Mouse (Mus musculus) forebrain, embryonic 14.5 days (tissue): Measurements from ENCODE around the gene Itpr2. TPM values are rescaled to one million over a fixed set of nuclear protein-coding genes. Genes with fewer than 3 reads are reported as not detected.

Experiments
- ATAC-seq: fragments of 200-750 bp; cut with Nextera tagmentation; 2 replicates; pipeline ENCODE4 v1.8.0; 2017; ENCODE audit warnings: mild to moderate bottlenecking, moderate library complexity
- DNase-seq: peaks from one replicate; pipeline ENCODE4 v3.0.0-alpha.2; 2015; ENCODE audit warnings: low spot score
- H3K27ac ChIP-seq: fragments of 300-500 bp; sonication (generic); 2 replicates; pipeline ENCODE4 v1.5.1; 2014; ENCODE audit warnings: low read depth, mild to moderate bottlenecking, control low read depth, low read length, moderate library complexity
- H3K27me3 ChIP-seq: fragments of 300-500 bp; sonication (generic); replicated peaks from 2 replicates; pipeline ENCODE4 v1.6.1; 2014; ENCODE audit warnings: low read length, control low read depth, mixed read lengths; ENCODE audit not compliant: control insufficient read depth, insufficient read depth
- H3K36me3 ChIP-seq: fragments of 300-500 bp; sonication (generic); 2 replicates; pipeline ENCODE4 v1.6.1; 2014; ENCODE audit warnings: low read length, control low read depth; ENCODE audit not compliant: control insufficient read depth, insufficient read depth
- H3K4me1 ChIP-seq: fragments of 300-500 bp; sonication (generic); 2 replicates; pipeline ENCODE4 v1.6.1; 2014; ENCODE audit warnings: antibody characterized with exemption, low read length, control low read depth; ENCODE audit not compliant: control insufficient read depth, insufficient read depth
- H3K4me2 ChIP-seq: fragments of 300-500 bp; sonication (generic); 2 replicates; pipeline ENCODE4 v1.6.1; 2014; ENCODE audit warnings: mild to moderate bottlenecking, control low read depth, low read length
- H3K4me3 ChIP-seq: fragments of 300-500 bp; sonication (generic); 2 replicates; pipeline ENCODE4 v1.5.1; 2014; ENCODE audit warnings: low read depth, low read length, control low read depth
- H3K9ac ChIP-seq: fragments of 300-500 bp; sonication (generic); 2 replicates; pipeline ENCODE4 v1.6.1; 2014; ENCODE audit warnings: mild to moderate bottlenecking, low read length, control low read depth, moderate library complexity
- H3K9me3 ChIP-seq: fragments of 300-500 bp; sonication (generic); replicated peaks from 2 replicates; pipeline ENCODE4 v1.6.1; 2016; ENCODE audit warnings: low read length, control low read depth, mixed read lengths; ENCODE audit not compliant: control insufficient read depth
- WGBS: fragments of 180-500 bp; shearing (Covaris S2); extraction: QIAGEN DNeasy Blood & Tissue Kit; methylation state at CpG from one replicate; pipeline ENCODE4 v1.1.7; 2014; 5-methylcytosine and 5-hydroxymethylcytosine counted together
- polyA plus RNA-seq: library from polyadenylated mRNA; unstranded; fragments of >200 nt; fragmentation: Nextera tagmentation; extraction: Ambion mirVana; gene quantifications from 2 replicates; pipeline ENCODE4 v1.2.1, GENCODE M21; 2014

Gene Itpr2
- polyA plus RNA-seq, 1 experiment from 2014 or later, result 2.4 TPM

DNA sequence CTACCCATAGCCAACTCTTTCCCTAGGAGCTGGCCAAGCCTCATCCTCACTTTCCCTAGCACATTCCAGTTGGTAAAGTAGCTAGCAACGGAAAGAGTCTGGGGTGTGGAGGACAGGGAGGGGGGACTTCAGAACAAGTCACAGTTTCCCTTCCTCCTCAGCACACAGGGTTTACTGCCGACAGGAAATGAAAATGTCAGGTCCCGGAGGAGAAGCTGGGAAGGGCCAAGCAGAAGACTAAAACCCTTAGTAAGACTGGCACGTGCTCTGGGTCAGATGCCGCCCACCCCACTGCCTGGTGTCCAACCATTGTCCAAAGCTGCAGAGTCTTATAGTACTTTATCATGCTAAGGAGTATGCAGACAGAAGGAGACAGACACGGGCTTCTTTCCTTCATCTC, 293.0 kb downstream of the Itpr2 start:
- H3K9me3 ChIP-seq, result no peaks in the 10 kb centered on the region
- H3K36me3 ChIP-seq, result no peaks in the 10 kb centered on the region
- no peak overlapping the region for H3K4me2 ChIP-seq
- H3K9ac ChIP-seq, result no peak overlapping the region
- H3K4me3 ChIP-seq, result no peak overlapping the region
- no peaks in the 10 kb centered on the region for H3K27me3 ChIP-seq
- 84% methylated on average over 6 of the region's 6 CpGs for WGBS
- DNase-seq, result no peak
- no peaks in the 10 kb centered on the region for H3K4me1 ChIP-seq
- no peak overlapping the region for H3K27ac ChIP-seq
- ATAC-seq, result no peak

DNA sequence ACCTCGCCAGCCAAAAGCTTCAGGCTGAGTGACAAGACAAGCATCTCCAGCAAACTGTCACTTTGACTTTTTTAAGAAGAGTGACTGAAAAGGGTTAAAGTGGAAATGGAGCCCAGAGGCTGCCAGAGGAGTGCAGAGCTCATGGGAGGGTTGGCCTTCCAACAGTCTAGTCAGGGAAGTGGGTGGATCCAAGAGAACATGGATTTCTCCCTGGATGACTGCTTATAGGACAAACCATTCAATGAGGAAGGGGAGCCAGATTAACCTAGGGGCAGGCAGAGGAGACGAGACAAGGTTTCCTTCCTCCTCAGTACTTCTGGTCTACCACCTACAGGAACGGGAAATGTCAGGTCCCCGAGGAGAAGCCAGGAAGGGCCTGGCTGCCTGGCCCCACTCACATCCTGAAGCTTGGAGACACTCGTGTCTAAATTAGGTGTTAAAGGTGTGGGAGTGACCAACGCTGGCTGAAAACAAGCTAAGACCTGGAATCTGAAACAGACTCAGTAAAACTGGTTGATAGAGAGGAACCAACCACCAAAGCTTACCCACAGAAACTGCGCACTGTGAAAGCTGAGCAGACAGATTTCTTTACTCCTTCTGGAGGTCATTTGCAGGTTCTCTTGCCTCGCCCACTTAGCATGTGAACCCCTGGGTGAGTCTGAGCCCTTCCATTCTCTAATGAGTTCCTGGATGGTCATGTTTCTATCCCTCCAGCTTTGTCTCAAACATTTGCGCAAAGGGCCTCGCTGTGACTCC, 294.6 kb downstream of the Itpr2 start:
- no peak for DNase-seq
- Histone ChIP-seq H3K36me3 (no peaks in the 10 kb centered on the region), H3K9ac (no peak overlapping the region), H3K4me2 (no peak overlapping the region), H3K4me3 (no peak overlapping the region), H3K27me3 (no peaks in the 10 kb centered on the region), H3K27ac (no peak overlapping the region), H3K4me1 (no peaks in the 10 kb centered on the region), H3K9me3 (no peaks in the 10 kb centered on the region)
- no peak for ATAC-seq
- 88% methylated on average over 10 of the region's 10 CpGs for WGBS

DNA sequence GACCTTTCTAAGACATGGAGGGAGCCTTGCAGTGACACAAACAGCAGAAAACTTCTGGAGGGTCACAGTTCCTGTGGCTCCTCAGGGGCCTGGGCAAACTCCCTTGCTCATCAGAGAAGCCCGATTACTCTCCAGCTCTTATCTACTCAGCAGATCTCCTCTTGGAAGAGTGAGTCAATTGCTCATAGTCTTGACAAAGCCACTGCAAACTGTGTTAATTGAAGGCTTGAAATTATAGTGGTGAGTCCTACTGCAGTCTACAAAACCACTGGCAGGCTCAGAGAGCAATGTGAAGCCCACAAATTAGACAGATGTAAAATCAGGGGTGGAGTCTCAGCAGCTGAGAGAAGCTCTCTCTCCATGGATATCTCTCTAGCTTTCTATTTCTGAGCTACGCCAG, 296.9 kb downstream of the Itpr2 start:
- no peak overlapping the region for H3K9ac ChIP-seq
- no peak overlapping the region for H3K4me2 ChIP-seq
- no peaks in the 10 kb centered on the region for H3K27me3 ChIP-seq
- H3K4me3 ChIP-seq, result no peak overlapping the region
- 92% methylated on average over 2 of the region's 2 CpGs for WGBS
- no peaks in the 10 kb centered on the region for H3K4me1 ChIP-seq
- no peak for DNase-seq
- H3K36me3 ChIP-seq, result no peaks in the 10 kb centered on the region
- H3K27ac ChIP-seq, result no peak overlapping the region
- ATAC-seq, result no peak
- no peaks in the 10 kb centered on the region for H3K9me3 ChIP-seq

DNA sequence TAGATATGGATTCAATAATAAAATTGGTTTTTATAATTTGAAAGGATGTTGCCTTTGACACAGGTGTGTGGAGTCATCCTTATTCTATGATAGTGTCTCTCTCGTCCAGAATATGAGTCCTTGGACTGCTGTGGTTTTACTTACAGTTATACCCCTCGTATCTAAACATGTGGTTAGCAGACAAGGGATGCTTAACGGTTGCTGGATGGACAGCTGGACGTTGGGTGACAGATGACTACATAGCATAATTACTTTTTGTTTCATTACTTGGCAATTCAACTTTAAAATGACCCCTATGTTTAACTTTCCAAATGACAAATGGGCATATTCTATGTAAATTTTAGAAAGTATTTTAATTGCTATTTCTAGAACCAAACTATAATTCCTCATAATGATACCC, 297.6 kb downstream of the Itpr2 start:
- H3K36me3 ChIP-seq, result no peaks in the 10 kb centered on the region
- no peak overlapping the region for H3K27ac ChIP-seq
- no peak overlapping the region for H3K4me2 ChIP-seq
- no peak for ATAC-seq
- WGBS, result 79% methylated on average over 4 of the region's 4 CpGs
- DNase-seq, result no peak
- no peaks in the 10 kb centered on the region for H3K27me3 ChIP-seq
- H3K4me3 ChIP-seq, result no peak overlapping the region
- no peaks in the 10 kb centered on the region for H3K4me1 ChIP-seq
- H3K9me3 ChIP-seq, result no peaks in the 10 kb centered on the region
- H3K9ac ChIP-seq, result no peak overlapping the region

DNA sequence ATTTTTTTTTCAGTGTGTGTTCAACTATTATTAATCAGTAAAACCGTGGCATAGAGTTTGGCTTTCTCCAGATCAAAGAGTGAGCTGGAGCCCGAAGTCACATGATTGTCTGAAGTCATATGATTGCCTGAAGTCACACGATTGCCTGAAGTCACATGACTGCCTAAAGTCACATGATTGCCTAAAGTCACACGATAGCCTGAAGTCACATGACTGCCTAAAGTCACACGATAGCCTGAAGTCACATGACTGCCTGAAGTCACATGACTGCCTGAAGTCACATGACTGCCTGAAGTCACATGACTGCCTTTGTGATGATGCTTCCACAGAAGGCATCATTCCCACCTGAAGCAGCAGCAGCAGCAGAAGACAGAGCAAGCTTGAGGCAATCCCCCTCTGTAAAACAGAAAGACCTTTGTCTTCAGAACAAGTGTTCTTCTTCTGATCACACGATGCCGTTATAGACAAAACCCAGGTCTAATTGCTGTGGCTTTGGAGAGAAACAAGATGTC, 304.1 kb downstream of the Itpr2 start:
- H3K27ac ChIP-seq, result no peak overlapping the region
- no peak overlapping the region for H3K4me3 ChIP-seq
- no peak overlapping the region for H3K9ac ChIP-seq
- no peak for DNase-seq
- H3K27me3 ChIP-seq, result no peaks in the 10 kb centered on the region
- H3K36me3 ChIP-seq, result no peaks in the 10 kb centered on the region
- no peak overlapping the region for H3K4me2 ChIP-seq
- no peak for ATAC-seq
- no peaks in the 10 kb centered on the region for H3K9me3 ChIP-seq
- H3K4me1 ChIP-seq, result no peaks in the 10 kb centered on the region
- 96% methylated on average over 7 of the region's 7 CpGs for WGBS

DNA sequence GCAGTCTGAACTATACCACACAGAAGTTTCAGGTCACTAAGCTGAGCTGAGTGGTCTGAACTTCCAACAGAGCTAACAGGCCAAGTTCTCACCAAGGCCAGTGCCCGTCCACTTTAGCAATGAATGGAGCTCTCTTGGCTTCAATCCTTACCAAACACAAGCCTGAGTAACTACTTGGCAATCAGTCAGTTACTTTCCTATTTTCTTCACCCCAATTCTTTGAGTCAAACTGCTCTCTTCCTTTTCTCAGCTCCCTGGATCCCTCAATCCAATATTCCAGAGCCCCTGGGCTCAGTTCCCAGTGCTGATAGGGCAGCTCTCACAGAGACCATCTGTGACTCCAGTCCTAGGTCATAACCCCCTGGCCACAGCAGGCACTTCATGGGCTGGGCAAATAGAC, 305.3 kb downstream of the Itpr2 start:
- Histone ChIP-seq H3K4me2 (no peak overlapping the region), H3K27me3 (no peaks in the 10 kb centered on the region), H3K9me3 (no peaks in the 10 kb centered on the region), H3K9ac (no peak overlapping the region), H3K4me1 (no peaks in the 10 kb centered on the region), H3K27ac (no peak overlapping the region), H3K4me3 (no peak overlapping the region), H3K36me3 (no peaks in the 10 kb centered on the region)
- no peak for DNase-seq
- whole genome bisulfite sequencing, result 79% methylated on average over 1 of the region's 1 CpGs
- ATAC-seq, result no peak

DNA sequence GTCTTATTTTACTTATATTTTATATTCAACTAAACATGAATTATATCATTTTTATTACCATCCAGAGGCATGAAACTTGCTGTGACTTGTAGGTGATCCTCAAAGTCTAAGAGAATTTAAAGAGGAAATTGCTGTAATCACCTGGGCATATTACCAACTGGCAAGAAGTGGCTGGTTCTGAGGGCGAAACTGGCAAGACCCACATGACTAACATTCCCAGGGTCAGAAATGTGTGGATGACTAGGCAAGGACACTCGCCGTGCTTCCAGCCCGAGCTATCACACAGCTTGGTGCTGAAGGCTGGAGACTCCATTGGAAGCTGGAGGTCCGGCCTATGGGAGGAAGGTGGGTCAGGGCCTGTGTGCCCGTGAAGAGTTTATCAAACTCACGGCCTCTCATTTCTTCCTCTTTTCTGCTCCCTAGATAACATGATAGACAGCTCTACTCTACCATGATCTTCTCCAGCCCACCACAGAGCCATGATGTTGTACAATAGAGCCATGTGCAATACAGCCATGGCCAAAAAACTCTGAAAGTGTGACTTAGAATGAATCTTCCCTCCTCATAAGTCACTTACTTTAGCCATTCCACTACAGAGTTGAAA, 306.1 kb downstream of the Itpr2 start:
- Histone ChIP-seq H3K9ac (no peak overlapping the region), H3K4me3 (no peak overlapping the region), H3K9me3 (no peaks in the 10 kb centered on the region), H3K4me1 (no peaks in the 10 kb centered on the region), H3K27ac (no peak overlapping the region), H3K27me3 (no peaks in the 10 kb centered on the region), H3K4me2 (no peak overlapping the region), H3K36me3 (no peaks in the 10 kb centered on the region)
- WGBS, result 87% methylated on average over 7 of the region's 7 CpGs
- no peak for DNase-seq
- no peak for ATAC-seq

DNA sequence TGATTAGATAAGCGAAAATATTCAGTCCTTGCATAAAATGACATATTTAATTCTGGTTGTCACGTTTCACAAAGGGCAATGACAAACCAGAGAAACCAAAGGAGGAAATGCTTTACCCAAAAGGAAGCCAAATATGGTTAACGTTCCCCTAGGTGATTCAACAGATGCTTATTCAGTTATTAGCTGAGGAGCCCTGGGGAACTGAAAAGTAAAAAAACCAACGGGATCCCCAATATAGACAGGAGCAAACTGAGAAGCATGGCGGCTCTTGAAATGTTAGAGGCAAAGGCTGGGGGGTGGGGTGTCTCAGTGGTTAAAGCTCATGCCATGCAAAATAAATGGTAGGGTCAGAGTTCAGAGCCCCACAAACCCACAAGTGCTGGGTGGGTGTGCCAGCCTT, 310.1 kb downstream of the Itpr2 start:
- 88% methylated on average over 5 of the region's 5 CpGs for WGBS
- H3K9ac ChIP-seq, result no peak overlapping the region
- no peak overlapping the region for H3K27ac ChIP-seq
- H3K4me3 ChIP-seq, result no peak overlapping the region
- no peaks in the 10 kb centered on the region for H3K27me3 ChIP-seq
- no peaks in the 10 kb centered on the region for H3K9me3 ChIP-seq
- ATAC-seq (no peak), DNase-seq (no peak)
- no peaks in the 10 kb centered on the region for H3K36me3 ChIP-seq
- H3K4me1 ChIP-seq, result no peaks in the 10 kb centered on the region
- H3K4me2 ChIP-seq, result no peak overlapping the region

DNA sequence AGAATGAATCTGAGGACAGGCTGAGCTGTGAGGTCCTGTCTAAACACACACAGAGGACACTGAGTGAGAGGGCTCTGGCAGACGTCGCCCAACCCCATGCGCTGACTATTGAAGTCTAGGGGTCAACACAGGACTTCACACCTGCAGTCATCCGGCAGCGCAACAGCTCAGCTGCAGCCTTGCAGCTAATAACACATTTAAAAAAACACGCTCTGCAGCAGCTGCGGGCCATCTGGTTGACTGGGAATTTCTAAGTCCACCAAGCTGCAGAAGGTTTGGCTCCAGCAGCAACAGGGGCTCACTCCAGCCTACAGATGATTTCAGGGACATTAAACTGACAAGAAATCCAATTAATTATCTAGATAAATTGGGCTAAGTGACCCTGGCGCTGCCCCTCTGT, 312.0 kb downstream of the Itpr2 start:
- Histone ChIP-seq H3K9me3 (no peaks in the 10 kb centered on the region), H3K27ac (no peak overlapping the region), H3K36me3 (no peaks in the 10 kb centered on the region), H3K27me3 (no peaks in the 10 kb centered on the region), H3K4me1 (no peaks in the 10 kb centered on the region), H3K4me2 (no peak overlapping the region), H3K9ac (no peak overlapping the region), H3K4me3 (no peak overlapping the region)
- 88% methylated on average over 8 of the region's 8 CpGs for WGBS
- DNase-seq (peak; percentile 17), ATAC-seq (no peak)
